Mouse (Mus musculus): ENCODE measurements around the gene Gm11487.
"Not testable (repeated sequence)": the region's sequence is repeated elsewhere in the genome, so short reads cannot be mapped to it uniquely, and the experiment has no call there.

Gene Gm11487

GRCm38 (mm10) chr4:73404972-73405371 is at the start of gene Gm11487:
TSS of gene Gm11487 (minus strand) at chr4:73405072.
- DNase-seq = not testable (repeated sequence)

- DNase-seq = peak; percentile 2 to 3
Observed at GRCm38 (mm10) chr4:73444715-73445114, 39.8 kb upstream of the Gm11487 start.

- no peak for DNase-seq
Observed at GRCm38 (mm10) chr4:73442568-73442967, 37.7 kb upstream of the Gm11487 start.

- DNase-seq = no peak
Observed at GRCm38 (mm10) chr4:73425903-73426302, 21.0 kb upstream of the Gm11487 start.

DNA sequence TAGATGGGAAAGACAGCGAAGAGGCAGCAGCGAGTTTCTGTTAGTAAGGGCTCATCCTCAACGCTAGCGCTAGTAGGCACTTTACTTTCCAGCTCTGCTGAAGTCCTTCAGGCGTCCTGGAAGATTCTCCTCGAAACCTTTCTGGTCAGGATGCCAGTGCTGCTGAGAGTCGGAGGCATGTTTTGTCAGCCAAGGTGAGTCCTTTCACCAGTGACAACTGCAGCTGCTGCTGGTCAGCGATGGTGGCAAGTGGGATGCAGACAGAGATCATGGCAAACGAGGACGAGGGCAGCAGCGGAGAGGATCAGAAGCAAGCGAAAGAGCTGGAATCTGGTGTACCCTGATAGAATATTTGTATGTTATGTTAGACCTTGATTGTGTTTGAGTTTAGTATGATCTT is 18.2 kb upstream of the Gm11487 start:
- DNase-seq = no peak

DNA sequence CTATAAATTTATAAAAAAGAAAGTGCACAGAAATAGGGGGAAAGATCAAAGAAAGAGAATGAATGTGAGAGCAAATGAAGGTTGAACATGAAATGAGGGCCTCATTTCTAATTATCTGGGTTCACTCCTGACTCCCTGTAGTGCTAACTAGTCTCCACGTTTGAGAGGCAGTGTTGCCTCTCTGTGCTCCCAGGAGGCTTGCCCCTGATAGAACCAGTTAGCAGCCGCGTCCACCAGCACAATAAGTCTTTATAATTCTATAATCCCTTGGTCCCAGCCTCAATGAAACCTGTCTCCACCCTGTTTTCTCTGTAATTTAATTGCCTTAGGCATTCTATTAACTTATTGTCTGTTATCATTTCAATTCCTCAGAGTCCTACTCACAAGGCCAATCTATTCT is 38.3 kb downstream of the Gm11487 start:
- DNase-seq = no peak

Data from cerebellum, postnatal 36 days (tissue).